Mouse (Mus musculus) small intestine, adult 10 weeks (tissue): Measurements from ENCODE around the gene Rpl22l1. TPM values are rescaled to one million over a fixed set of nuclear protein-coding genes. Genes with fewer than 3 reads are reported as not detected.

Experiments
- polyA plus RNA-seq: library from polyadenylated mRNA; stranded (reverse); fragments of 350-450 nt; fragmentation: Illumina TruSeq; extraction: RNeasy Lipid Tissue Mini Kit (QIAGEN cat#74804); gene quantifications from one replicate; pipeline ENCODE4 v1.2.3, GENCODE M21; 2014; ENCODE audit warnings: low replicate concordance

Gene Rpl22l1
- 487 TPM for polyA plus RNA-seq

DNA sequence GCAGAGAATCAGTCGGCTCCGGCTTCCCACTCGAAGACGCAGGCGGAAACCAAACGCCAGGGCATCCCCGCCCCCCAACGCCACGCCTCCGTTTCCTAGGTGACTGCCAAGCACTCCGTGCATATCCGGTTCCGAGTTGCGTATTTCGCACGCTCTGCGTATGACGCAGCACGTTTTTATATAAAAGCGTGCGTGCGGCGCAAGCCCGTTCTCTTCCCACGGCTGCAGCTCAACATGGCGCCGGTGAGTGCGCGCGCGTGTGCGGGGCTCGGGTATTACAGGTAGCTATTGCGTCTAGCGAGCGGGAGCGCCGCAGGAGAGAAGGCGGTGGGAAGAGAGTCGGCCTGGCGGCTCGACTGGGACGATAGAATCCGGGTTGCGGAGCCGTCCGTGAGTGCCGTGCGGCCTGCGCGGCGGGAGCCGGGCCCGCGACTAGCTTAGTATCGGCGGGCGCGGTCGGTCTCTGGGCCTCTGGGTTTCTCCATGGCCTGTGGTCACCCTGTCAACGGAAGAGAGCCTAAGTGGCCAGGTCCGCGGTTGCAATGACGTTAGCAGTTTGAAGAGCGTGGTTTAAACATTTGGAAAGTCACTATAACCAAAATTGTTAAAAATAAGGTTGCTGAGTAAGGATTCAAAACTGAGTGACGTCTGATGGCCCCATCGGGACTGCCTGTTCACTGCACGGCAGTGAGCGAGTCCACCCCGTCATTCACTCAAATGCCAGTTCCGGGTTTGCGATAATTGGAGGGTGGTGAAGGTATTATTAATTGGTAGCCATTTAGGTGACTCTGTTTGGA is at the start of gene Rpl22l1:
Gene Rpl22l1 (plus strand): TSS at position 136 of the 797 bp plus-strand sequence.

DNA sequence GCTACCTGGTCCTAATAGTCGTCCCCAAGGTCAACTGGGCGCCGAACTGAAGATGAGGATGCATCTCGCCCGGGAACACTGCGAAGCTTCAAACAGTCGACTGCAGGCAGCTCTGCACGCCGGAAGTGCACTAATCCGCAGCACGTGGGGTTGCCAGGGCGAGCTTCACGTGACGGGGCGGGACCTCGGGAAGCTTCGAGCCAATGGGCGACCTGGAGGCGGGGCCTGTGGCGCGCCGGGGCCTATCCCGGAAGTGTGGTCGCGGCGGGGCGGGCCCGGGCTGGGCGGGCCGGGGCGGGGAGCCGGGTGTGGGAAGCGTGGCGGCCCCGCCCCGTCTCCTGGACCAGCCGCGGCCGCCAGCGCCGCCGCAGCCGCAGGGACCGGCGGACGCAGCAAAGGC is 24.2 kb upstream of the Rpl22l1 start, which contains the start of gene Eif5a2:
Gene Eif5a2 (plus strand): TSS at position 283 of the 400 bp plus-strand sequence.

Other genes starting within 250 kb of the Rpl22l1 start
- 776 TPM for gene Slc2a2, start 107.5 kb upstream of the Rpl22l1 start, polyA plus RNA-seq
- gene Eif5a2, start 24.2 kb upstream of the Rpl22l1 start, polyA plus RNA-seq, result 3.9 TPM
- not detected for gene Gm1527, start 87.2 kb downstream of the Rpl22l1 start, polyA plus RNA-seq